Mouse (Mus musculus) adrenal gland, postnatal 10 days (tissue): ENCODE results near the gene Lypd4. TPM values are rescaled to one million over a fixed set of nuclear protein-coding genes. Genes with fewer than 3 reads are reported as not detected.
"Not testable (repeated sequence)": the region's sequence is repeated elsewhere in the genome, so short reads cannot be mapped to it uniquely, and the experiment has no call there.

Experiments used
- DNase-seq: peaks from one replicate; pipeline ENCODE4 v3.0.0; 2021; ENCODE audit warnings: mixed read lengths
- total RNA-seq, 2 experiments: library from RNA; stranded (reverse); gene quantifications; 2 replicates each; pipeline ENCODE4 v1.2.3; 2021

Lypd4 gene
- total RNA-seq, 2 experiments from 2014 or later, result not detected

DNA sequence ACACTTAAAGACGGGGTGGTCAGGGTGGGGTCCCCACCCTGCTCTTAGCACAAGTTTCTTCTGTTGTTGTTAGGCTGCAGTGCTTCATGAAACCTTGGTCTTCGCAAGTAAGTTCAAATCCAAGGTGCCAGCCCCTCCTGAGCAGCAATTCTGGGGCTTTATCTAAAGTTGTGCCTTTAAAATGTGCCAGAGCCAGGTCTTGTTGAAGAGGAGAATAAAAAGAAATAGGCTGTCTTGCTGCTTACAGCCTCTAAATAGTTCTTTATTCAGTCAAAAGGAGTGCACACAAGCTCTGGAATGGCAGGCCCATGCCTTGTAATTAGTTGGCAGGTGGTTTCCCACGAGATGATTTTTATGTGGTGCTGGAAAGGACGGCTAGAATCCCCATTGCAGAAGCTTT lies 17.4 kb upstream of the Lypd4 start:
- no peak for DNase-seq

DNA sequence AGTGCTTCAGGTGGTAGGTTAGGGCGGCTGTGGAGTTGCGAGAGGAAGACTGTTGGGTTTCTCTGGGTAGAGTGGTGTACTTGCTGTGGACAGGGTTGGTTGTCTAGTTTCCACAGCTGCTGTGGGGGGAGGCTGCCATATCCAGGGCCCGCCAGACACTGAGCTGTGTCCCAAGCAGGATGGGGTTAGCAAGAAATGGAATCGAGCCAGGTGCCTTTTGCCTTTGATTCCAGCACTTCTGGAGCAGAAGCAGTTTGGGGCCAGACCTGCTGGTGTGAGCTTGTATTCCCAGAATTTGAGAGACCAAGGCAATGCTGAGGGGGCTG lies 16.5 kb upstream of the Lypd4 start:
- DNase-seq, result peak; percentile 66

DNA sequence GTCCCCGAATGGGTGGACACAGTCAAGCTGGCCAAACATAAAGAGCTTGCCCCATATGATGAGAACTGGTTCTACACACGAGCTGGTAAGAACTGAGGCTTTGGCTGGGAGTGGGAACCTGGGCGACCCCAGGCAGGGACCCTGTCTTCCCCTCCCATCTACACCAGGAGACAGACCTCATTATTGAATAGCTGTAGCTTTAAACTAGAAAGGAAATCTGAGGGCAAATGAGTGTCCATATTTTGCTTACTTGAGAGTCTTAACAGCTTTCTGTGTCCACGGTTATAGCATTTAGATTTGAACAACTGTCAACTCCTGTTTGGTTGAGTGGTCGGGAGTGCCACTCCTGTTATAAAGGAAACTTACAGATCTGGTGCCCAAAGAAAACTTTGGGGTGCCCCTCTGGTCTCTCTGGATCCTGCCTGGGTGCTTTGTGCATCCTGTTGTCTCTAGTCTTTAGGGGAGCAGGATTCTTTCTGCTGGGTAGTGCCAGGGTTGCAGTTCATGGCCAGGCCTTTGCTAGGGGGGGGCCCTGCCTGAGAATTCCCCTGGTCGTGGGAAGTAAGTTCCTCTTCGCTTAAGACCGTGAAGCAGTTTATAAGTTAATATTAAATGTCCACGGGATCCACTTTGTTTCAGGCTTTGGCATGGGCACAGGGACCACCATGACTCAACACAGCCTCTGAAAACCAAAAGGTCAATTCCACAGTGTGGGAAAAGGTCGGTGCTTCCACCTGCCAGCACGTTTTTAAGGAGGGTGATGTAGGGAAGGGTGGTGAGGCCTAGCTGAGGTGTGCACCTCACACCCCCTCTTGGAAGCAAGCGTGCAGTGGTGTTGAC lies 15.9 kb upstream of the Lypd4 start:
- no peak for DNase-seq

DNA sequence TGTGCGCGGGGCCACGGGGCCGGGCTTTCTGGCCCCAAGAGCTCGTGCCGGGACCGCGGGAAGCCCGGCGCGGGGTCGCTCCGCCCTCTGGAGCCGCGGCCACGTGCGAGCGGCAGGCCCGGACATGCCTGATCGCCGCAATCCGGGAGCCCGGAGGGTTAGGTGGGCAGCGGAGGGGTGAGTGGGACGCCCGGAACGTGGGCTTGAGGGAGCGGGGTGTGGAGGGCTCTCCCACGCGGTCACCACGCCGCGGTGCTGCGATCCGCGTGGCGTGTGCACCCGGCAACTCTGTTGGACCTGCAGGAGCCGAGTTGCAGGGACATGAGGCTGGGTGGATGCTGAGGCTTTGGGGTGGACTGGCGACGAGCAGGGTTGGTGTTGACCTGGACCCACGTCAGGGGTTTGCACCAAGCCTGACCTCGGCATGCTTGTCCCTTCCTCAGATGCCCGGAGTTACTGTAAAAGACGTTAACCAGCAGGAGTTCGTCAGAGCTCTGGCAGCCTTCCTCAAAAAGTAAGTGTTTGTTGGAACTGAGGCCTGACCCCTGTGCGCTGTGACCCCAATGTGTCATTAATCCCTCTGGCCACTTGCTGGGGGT lies 15.1 kb upstream of the Lypd4 start:
- DNase-seq, result no peak

DNA sequence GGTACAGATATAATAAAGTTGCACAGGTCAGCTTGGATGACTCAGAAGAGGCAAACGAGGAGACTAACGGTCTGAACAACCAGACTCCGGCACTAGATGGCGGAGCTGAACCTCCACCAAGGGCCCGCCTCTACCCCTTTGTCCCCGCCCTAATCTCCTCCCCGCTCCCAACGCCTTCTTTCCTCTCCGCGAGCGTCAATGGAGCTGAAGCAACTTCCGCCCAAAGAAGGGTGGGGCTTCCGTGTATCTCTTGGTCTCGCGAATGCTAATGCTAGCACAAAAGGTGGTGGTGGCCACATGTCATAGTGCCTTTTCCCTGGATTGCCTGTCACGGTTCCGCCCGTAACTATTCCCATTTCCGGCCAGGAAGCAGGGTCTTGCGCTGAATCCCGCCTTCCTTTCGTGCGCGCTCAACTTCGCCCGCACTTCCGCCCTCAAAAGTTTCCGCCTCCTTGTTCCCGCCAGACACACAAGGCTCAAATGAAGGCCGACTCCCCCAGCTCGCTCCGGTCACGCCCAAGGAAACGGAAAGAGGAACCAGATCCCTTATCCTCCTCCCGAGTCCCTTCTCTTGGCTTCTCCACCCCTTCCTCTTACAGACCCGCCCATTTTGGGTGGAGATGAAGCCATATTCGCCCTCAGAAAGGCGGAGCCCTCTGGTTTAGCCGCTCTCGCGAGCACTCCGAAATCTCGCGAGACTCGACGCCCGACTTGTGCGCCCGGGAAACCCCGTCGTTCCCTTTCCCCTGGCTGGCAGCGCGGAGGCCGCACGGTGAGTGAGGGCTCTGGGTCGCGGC lies 14.4 kb upstream of the Lypd4 start, which contains the start of gene Rps19:
Rps19 (plus strand) TSS at position 476 of the 797 bp plus-strand sequence.
- DNase-seq, result peak; percentile 99

DNA sequence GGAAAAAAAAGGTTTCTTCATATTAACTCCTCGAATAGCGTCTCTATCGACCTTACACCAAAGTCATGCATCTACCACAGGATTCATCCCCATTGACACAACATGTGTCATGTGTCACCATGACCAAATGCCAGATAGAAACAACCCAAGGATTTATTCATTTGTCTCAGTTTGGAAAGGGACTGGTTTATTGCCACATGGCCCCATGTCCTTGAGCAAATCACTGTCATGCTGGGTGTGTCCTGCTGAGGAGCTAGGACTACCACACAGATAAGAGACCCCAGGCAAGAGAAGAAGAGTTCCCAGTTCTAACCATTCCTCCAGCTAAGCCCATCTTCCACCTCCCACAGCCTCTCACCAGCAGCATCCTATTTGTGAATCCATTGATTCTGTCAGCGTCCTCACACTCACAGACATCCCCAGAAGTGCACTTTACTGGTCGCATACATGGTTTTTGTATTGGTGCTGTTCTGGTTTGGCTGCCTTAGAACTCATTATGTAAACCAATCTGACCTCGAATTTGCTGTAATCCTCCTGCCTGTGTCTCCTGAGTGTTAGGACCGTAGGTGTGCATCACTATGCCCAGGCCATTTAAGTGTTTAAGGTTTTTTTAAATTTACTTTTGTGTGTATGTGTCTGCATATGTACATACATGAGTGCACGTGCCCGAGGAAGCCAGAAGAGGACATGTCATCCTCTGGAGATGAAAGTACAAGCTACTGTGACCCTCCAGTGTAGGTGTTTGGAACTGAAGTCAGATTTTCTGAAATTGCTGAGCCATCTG lies 12.9 kb upstream of the Lypd4 start:
- peak; percentile 49 for DNase-seq

DNA sequence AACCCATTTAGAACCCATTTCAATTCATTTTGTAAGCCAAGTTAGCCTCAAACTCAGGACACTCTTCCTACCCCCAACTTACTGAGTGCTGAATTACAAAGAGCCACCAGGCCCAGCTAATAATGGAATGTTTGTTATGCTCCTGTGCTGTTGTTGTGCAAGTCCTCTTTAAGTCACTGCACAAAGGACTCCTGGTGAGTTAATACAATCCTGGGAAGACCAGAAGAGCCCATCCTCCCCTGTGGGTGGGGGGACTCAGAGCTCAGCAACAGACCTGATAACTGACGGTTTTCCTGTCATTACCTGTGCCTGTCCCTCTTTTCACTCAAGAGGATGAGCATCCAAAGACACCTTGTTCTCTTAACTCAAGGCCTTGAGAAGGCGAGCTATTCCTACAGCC lies 9.9 kb upstream of the Lypd4 start:
- DNase-seq, result no peak

DNA sequence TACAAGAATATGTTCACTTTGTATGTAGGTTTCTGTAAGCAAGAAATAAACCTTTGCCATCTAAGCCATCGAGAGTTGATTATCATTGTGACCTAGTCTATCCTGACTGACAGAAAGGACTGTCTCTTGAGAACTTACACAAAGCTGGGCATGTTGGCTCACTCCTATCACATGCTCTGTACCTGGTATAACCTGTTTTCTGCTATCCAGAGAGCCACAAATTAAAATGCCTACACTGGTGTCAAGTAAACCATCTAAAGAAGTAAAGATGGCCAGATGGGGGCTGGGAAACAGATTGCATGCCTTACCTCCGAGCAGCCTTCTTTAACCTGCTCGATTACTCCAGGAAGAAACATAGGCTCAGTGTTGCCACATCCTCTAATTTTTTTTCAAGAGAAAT lies 7.8 kb upstream of the Lypd4 start:
- DNase-seq, result no peak

DNA sequence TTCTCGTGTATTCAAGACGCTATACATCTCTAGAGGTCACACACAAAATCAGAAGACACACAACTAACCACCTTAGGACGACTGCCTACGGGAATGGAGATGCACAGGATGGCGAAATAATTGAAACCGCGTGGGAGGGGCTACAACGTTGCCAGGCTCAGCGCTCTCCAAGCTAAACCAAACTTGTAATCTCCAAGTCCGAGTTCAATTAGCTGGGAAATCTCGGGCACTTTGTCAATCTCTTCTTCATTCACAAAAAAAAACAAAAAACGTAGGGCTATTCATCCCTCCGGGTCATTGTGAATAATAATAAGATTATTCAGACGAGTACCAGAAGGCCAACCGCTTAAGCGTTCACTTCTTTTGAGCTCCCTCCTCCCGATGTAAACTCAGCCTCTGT lies 661 bp downstream of the Lypd4 start:
- DNase-seq, result no peak

DNA sequence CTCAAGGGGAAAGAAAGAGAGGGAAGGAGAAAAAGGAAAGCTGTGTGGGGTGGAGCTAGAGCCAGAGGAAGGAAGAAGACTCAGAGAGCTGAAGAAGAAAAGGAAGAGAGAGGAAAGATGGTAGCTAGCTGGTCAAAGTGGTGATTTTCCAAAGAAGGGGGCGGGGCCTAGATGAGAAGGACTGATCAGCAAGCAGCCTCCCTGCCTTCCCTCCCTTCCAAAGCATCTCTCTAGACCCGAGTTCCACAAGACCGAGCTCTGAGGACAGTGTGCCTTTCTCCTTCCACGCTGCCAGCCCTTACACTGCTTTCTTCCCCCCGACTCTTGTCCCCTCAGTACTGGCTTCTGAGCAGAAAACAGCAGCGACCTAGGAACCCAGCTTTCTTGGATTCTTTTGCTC lies 5.6 kb downstream of the Lypd4 start:
- DNase-seq, result no peak

DNA sequence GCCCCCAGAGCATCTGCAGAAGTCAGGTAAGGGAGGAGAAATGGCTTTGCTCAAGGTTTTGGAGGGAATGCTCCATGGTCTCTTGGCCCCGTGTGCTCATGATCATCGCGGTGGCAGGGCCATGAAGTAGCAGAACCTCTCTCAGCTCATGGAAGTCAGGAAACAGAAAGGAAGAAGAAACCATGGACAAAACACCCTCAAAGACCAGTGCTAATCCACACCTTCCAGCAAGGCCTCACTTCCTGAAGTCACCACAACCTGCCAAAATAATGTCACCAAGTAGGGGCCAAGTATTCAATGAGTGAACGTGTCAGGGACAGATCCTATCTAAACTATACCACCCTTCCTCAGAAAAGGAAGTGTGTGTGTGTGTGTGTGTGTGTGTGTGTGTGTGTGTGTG lies 6.9 kb downstream of the Lypd4 start:
- no peak for DNase-seq

DNA sequence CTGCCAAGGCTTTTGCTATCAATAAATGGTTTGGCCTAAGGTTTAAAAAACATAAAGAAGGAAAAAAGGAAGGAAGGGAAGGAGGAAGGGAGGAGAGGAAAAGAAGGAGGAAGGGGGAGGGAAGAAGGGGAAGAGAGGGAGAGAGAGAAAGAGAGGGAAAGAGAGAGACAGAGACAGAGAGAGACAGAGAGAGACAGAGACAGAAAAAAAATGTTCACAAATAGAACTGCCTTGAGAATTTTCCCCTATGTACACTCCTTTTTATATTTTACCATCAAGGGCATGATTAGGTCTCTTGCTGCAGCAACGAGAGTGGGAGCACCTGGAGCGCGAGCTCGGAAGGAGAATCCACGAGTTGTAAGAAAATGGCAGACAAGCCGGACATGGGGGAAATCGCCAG lies 7.8 kb downstream of the Lypd4 start, which contains the start of gene Gm9844:
Gm9844 (plus strand) TSS at position 301 of the 400 bp plus-strand sequence.
- DNase-seq, result no peak

DNA sequence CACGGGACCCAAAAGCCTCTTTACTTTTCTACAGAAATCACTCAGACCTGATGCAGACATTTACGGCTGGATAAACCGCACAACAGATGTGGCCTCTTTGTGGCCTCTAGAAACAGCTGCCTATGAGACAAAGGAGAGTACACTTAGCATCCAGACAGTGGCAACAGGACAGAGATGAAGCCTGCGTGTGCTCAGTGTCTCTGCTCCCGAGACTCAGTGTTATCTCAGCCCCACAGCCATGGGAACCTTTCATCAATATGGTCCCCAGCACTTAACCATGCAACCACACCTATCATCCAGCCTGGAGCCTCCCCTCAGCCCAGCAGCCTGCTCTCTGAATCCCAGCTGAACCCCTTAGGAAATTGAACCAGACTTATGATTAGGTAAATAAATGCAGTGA lies 10.5 kb downstream of the Lypd4 start:
- no peak for DNase-seq

DNA sequence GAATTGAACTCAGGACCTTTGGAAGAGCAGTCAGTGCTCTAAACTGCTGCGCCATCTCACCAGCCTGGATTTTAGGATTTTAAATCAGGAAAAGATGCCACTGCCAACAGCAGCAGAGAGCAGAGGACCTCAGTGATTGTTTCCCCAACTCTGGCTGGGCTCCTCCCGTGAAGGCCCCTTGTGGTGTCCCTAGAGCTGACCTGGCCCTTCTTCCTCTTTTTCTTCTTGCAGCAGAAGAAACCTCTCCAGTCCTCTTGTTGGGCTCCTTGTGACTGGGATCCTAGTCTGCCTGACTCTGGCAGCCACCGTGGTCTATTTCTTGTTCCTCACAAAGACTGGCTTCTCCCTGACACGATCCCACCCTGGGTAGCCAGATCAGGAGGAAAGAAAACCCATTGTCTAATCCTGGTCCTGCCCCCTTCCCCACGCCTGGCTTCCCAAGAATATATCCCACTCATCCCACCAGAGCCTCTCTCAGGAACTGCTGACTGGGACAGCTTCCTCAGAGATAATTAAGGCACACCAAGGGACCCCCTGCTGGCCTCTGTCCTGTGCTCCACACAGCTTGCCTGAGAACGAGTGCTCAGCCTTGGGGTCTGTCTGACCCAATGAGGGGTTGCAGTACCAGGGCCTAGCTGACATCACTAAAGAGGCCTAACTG lies 13.2 kb downstream of the Lypd4 start:
- DNase-seq, result no peak

DNA sequence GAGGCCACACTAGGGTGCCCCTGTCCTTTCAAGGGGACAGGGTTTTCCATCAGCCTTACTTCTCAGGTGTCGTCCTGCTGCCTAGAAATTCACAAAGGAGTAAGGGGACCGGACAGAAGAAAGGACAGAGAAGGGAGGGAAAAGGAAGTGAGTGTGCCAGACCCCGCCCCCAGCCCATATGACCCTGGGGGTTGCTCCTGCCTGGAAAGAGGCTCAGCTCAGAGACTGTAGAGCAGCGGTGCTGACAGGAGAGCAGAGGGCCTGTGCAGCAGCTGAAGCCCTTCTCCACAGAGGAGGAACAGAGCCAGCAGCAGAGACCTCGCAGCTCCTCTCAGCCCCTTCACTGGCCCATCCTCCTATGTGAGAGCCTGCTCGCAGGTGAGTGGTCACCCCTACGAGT lies 16.0 kb downstream of the Lypd4 start:
- DNase-seq, result no peak

DNA sequence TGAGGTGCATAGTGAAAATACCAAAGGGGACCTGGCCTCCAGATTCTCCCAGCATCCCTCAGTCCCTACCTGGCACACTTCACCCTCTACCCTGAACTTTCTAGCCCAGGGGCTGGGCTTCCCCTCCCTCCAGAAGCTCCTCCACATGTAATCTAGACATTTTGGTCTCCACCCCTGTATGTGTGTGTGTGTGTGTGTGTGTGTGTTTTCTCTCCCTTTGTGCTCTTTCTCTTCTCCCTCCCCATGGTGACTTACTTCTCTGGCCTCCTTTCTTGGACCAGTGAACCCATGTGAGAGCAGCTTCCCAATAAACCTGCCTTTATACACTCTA lies 16.5 kb downstream of the Lypd4 start:
- no peak for DNase-seq

DNA sequence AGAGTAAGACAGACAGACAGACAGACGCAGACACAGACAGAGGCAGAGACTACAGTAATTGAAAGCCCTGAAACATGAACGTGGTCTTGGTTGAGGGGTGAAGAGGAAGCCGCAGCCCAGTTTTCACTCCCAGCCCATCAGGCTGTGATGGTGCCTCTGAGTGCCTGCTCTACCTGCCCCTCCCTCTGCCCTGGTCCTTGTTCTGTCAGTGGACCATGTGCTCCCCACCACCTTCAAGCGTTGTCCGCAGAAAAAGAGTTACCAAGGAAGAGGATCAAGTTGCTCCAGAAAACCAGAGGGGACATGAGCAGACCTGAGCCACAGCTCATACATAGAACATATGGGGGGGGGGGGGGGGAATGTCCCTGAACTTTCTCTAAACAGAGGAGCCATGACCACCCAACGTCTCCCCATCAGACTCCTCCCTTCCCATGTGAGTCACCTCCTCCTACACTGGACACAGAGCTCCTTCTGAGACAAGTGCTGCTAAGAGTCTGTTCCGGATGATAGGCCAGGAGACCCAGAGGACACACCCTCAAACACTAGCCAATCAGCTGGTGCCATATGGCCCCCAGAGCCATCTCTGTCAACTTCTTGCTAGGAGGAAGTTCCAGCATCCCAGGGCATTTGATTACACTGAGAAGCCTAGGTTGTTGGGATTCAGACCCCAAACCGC lies 17.0 kb downstream of the Lypd4 start:
- no peak for DNase-seq

DNA sequence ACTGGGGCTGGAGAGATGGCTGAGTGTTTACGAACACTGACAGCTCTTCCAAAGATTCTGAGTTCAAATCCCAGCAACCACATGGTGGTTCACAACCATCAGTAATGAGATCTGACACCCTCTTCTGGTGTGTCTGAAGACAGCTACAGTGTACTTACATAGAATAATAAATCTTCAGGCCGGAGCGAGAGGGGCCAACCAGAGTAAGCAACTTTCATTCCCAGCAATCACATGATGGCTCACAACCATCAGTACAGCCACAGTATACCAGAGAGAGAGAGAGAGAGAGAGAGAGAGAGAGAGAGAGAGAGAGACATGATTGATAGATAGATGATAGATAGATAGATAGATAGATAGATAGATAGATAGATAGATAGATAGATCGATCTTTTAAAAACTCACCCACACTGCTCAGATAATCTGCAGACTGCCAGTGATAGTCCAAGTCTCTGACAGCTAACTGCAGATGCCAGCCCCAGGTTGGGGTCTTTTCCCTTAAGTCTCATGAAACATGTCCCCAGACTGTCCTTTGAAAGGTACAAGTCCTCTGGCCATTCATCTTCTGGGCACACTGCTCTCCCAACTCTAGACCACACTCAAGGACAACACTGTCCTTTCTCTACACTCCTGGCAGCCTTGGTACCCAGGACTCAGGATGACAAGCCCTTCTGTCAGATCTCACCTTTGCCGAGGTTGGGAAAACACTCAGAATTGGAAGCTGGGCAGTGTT lies 18.0 kb downstream of the Lypd4 start:
- no peak for DNase-seq

DNA sequence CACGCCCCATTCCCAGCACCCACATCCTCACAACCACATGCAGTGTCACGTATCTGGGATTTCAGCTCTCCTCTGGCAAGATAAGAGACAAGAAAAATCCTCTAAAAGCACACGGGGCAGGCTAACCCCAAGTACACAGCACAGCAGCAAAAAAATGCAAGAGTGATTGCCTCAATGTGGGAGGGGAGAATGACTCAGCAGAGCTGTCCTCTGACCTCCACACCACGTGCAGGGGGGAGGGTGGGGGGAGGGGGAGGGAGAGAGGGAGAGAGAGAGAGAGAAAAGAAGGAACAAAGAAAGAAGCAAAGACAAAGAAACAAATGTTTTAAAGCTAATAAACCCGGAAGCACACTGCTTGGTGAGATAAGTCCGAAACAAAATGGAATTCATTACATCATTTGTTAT lies 18.8 kb downstream of the Lypd4 start:
- DNase-seq, result peak; percentile 34

DNA sequence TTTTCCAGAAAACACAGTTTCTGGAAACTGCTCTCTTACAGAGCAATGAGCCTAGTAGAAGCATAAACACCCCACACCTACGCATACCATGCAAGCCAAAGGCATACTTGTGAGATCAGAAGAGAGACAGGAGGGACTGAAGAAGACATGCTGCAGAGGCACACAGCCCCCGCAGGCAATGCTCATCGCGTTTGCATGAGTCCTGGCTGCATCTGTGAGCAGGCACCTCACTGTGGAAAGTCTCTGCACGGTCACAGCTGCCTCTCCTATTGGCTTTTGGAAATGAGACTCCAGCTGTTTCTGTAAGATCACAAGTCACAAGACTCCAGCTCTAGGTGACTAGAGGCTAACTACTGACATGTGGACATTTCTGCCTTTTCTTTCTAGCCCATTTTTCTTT lies 19.6 kb downstream of the Lypd4 start:
- DNase-seq, result no peak

DNA sequence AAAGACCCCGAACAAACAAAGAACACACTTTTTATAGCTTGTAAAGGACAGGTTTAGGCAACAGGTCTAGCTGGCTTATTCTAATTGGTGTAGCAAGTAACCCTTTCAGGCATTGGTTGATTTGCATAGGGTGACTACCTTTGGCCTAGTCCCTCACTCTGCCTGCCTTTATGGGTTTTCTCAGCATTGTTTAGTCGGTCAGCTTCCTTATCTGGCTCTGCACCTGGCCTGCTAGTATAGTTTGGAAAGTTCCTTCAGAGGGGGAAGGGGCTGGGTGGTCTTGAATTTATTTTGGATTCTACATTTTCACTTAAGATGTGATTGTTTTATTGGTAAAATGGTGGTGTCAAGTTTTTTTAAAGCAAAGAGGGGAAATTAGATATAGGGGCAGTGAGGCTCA lies 23.2 kb downstream of the Lypd4 start:
- not testable (repeated sequence) for DNase-seq
